Mouse (Mus musculus) liver, embryonic 15.5 days (tissue): ENCODE data around the gene Pla2g6. TPM values are rescaled to one million over a fixed set of nuclear protein-coding genes. Genes with fewer than 3 reads are reported as not detected.
A peak's percentile ranks its signal among the peaks of the same experiment; 100 is the strongest.

ENCODE experiments used
- ATAC-seq: fragments of 200-750 bp; cut with Nextera tagmentation; 2 replicates; pipeline ENCODE4 v1.8.0; 2017; ENCODE audit warnings: moderate number of reproducible peaks, mild to moderate bottlenecking, moderate library complexity; ENCODE audit not compliant: insufficient read depth
- H3K27ac ChIP-seq: fragments of 300-500 bp; sonication (generic); replicated peaks from 2 replicates; pipeline ENCODE4 v1.5.1; 2015; ENCODE audit warnings: mild to moderate bottlenecking, inconsistent platforms
- H3K27me3 ChIP-seq: fragments of 300-500 bp; sonication (generic); 2 replicates; pipeline ENCODE4 v1.6.1; 2015; ENCODE audit warnings: mild to moderate bottlenecking, inconsistent platforms
- H3K36me3 ChIP-seq: fragments of 300-500 bp; sonication (generic); replicated peaks from 2 replicates; pipeline ENCODE4 v1.6.1; 2015; ENCODE audit warnings: moderate library complexity, mild to moderate bottlenecking, inconsistent platforms
- H3K4me1 ChIP-seq: fragments of 300-500 bp; sonication (generic); replicated peaks from 2 replicates; pipeline ENCODE4 v1.6.1; 2015; ENCODE audit warnings: inconsistent platforms
- H3K4me2 ChIP-seq: fragments of 300-500 bp; sonication (generic); 2 replicates; pipeline ENCODE4 v1.6.1; 2015; ENCODE audit warnings: moderate library complexity, mild to moderate bottlenecking, inconsistent platforms
- H3K4me3 ChIP-seq: fragments of 300-500 bp; sonication (generic); replicated peaks from 2 replicates; pipeline ENCODE4 v1.5.1; 2015; ENCODE audit warnings: mild to moderate bottlenecking, inconsistent platforms
- H3K9ac ChIP-seq: fragments of 300-500 bp; sonication (generic); 2 replicates; pipeline ENCODE4 v1.6.1; 2015; ENCODE audit warnings: moderate library complexity, mild to moderate bottlenecking, inconsistent platforms
- H3K9me3 ChIP-seq: fragments of 300-500 bp; sonication (generic); replicated peaks from 2 replicates; pipeline ENCODE4 v1.6.1; 2016; ENCODE audit warnings: inconsistent platforms
- WGBS: fragments of 180-500 bp; shearing (Covaris S2); methylation state at CpG from one replicate; pipeline ENCODE4 v1.1.7; 2015; ENCODE audit warnings: mixed read lengths; ENCODE audit not compliant: insufficient replicate concordance; 5-methylcytosine and 5-hydroxymethylcytosine counted together
- polyA plus RNA-seq: library from polyadenylated mRNA; unstranded; fragments of >200 nt; fragmentation: Nextera tagmentation; extraction: Ambion mirVana; gene quantifications from 2 replicates; pipeline ENCODE4 v1.2.1, GENCODE M21; 2015

Pla2g6 gene
- polyA plus RNA-seq, 1 experiment from 2014 or later: 14.8 TPM

GRCm38 (mm10) chr15:79321733-79322190 is 6.4 kb downstream of the Pla2g6 start:
- peaks cover 60% of the 10 kb centered on the region for H3K4me1 ChIP-seq
- H3K27ac ChIP-seq: peak overlapping the region; percentile 76
- peaks cover 11% of the 10 kb centered on the region; the same call in 1 of the 2 replicates for H3K36me3 ChIP-seq
- ATAC-seq: peak; percentile 67
- no peaks in the 10 kb centered on the region for H3K27me3 ChIP-seq
- no peak overlapping the region for H3K4me3 ChIP-seq
- 14% methylated on average over 5 of the region's 5 CpGs for WGBS
- no peak overlapping the region for H3K9ac ChIP-seq
- no peaks in the 10 kb centered on the region for H3K9me3 ChIP-seq
- H3K4me2 ChIP-seq: peak overlapping the region; percentile 30

- no peak for ATAC-seq
- Histone ChIP-seq H3K4me3 (no peak overlapping the region), H3K36me3 (peaks cover 34% of the 10 kb centered on the region), H3K27ac (no peak overlapping the region), H3K9me3 (no peaks in the 10 kb centered on the region), H3K9ac (no peak overlapping the region), H3K4me1 (0 out of 2 replicates have a peak, but pooled peaks cover 3% of the 10 kb centered on the region), H3K4me2 (no peak overlapping the region), H3K27me3 (no peaks in the 10 kb centered on the region)
- WGBS: 73% methylated on average over 8 of the region's 8 CpGs
Observed at GRCm38 (mm10) chr15:79313848-79314369, 14.3 kb downstream of the Pla2g6 start.

- Histone ChIP-seq H3K27ac (no peak overlapping the region), H3K27me3 (no peaks in the 10 kb centered on the region), H3K4me2 (no peak overlapping the region), H3K36me3 (peaks cover 45% of the 10 kb centered on the region), H3K4me1 (no peaks in the 10 kb centered on the region), H3K9ac (no peak overlapping the region), H3K4me3 (no peak overlapping the region), H3K9me3 (no peaks in the 10 kb centered on the region)
- no peak for ATAC-seq
- 64% methylated on average over 4 of the region's 4 CpGs for WGBS
Observed at GRCm38 (mm10) chr15:79307861-79308260, 20.3 kb downstream of the Pla2g6 start.

GRCm38 (mm10) chr15:79306043-79306637 is 22.1 kb downstream of the Pla2g6 start:
- H3K4me1 ChIP-seq: no peaks in the 10 kb centered on the region
- H3K27ac ChIP-seq: no peak overlapping the region
- no peak overlapping the region for H3K4me2 ChIP-seq
- 76% methylated on average over 23 of the region's 23 CpGs for WGBS
- H3K27me3 ChIP-seq: no peaks in the 10 kb centered on the region
- no peak for ATAC-seq
- peaks cover 31% of the 10 kb centered on the region for H3K36me3 ChIP-seq
- no peaks in the 10 kb centered on the region for H3K9me3 ChIP-seq
- H3K9ac ChIP-seq: no peak overlapping the region
- H3K4me3 ChIP-seq: no peak overlapping the region

GRCm38 (mm10) chr15:79304832-79305231 is 23.4 kb downstream of the Pla2g6 start:
- H3K36me3 ChIP-seq: peaks cover 24% of the 10 kb centered on the region
- H3K4me1 ChIP-seq: no peaks in the 10 kb centered on the region; the same call in 1 of the 2 replicates
- no peaks in the 10 kb centered on the region for H3K9me3 ChIP-seq
- H3K4me2 ChIP-seq: no peak overlapping the region
- WGBS: 61% methylated on average over 4 of the region's 5 CpGs
- H3K9ac ChIP-seq: no peak overlapping the region
- no peak for ATAC-seq
- no peak overlapping the region for H3K4me3 ChIP-seq
- no peak overlapping the region for H3K27ac ChIP-seq
- no peaks in the 10 kb centered on the region for H3K27me3 ChIP-seq

GRCm38 (mm10) chr15:79303725-79304124 is 24.5 kb downstream of the Pla2g6 start:
- H3K36me3 ChIP-seq: peaks cover 24% of the 10 kb centered on the region
- H3K4me1 ChIP-seq: no peaks in the 10 kb centered on the region; the same call in 1 of the 2 replicates
- WGBS: 69% methylated on average over 8 of the region's 8 CpGs

GRCm38 (mm10) chr15:79299563-79300155 is 28.5 kb downstream of the Pla2g6 start:
- H3K36me3 ChIP-seq: 0 out of 2 replicates have a peak, but pooled peaks cover 10% of the 10 kb centered on the region
- no peaks in the 10 kb centered on the region; the same call in 1 of the 2 replicates for H3K4me1 ChIP-seq
- no peaks in the 10 kb centered on the region for H3K9me3 ChIP-seq
- no peak overlapping the region for H3K4me3 ChIP-seq
- no peak for ATAC-seq
- no peaks in the 10 kb centered on the region for H3K27me3 ChIP-seq
- no peak overlapping the region for H3K4me2 ChIP-seq
- no peak overlapping the region for H3K27ac ChIP-seq
- no peak overlapping the region for H3K9ac ChIP-seq
- 81% methylated on average over 2 of the region's 2 CpGs for WGBS

More at GRCm38 (mm10) chr15:79303725-79304124, 24.5 kb downstream of the Pla2g6 start:
- H3K9ac ChIP-seq: no peak overlapping the region
- H3K4me2 ChIP-seq: no peak overlapping the region
- no peaks in the 10 kb centered on the region for H3K9me3 ChIP-seq
- H3K27me3 ChIP-seq: no peaks in the 10 kb centered on the region
- ATAC-seq: no peak
- H3K27ac ChIP-seq: no peak overlapping the region
- H3K4me3 ChIP-seq: no peak overlapping the region

GRCm38 (mm10) chr15:79298553-79298952 is 29.6 kb downstream of the Pla2g6 start:
- Histone ChIP-seq H3K36me3 (peaks cover 10% of the 10 kb centered on the region; the same call in 1 of the 2 replicates), H3K27me3 (no peaks in the 10 kb centered on the region), H3K4me3 (no peak overlapping the region), H3K9ac (no peak overlapping the region), H3K9me3 (no peaks in the 10 kb centered on the region), H3K4me2 (no peak overlapping the region), H3K27ac (no peak overlapping the region), H3K4me1 (no peaks in the 10 kb centered on the region; the same call in 1 of the 2 replicates)
- no peak for ATAC-seq
- 79% methylated on average over 6 of the region's 6 CpGs for whole genome bisulfite sequencing

- no peaks in the 10 kb centered on the region for H3K4me1 ChIP-seq
- H3K4me2 ChIP-seq: no peak overlapping the region
- no peak overlapping the region for H3K9ac ChIP-seq
- no peak overlapping the region for H3K4me3 ChIP-seq
- H3K27ac ChIP-seq: no peak overlapping the region
- no peaks in the 10 kb centered on the region for H3K9me3 ChIP-seq
- H3K36me3 ChIP-seq: peaks cover 21% of the 10 kb centered on the region; the same call in 1 of the 2 replicates
- ATAC-seq: no peak
- 71% methylated on average over 9 of the region's 9 CpGs for WGBS
- H3K27me3 ChIP-seq: no peaks in the 10 kb centered on the region
Observed at GRCm38 (mm10) chr15:79292779-79293178, 35.4 kb downstream of the Pla2g6 start.

- Histone ChIP-seq H3K4me1 (peaks cover 4% of the 10 kb centered on the region; the same call in 1 of the 2 replicates), H3K4me2 (no peak overlapping the region), H3K4me3 (no peak overlapping the region), H3K27ac (no peak overlapping the region), H3K27me3 (no peaks in the 10 kb centered on the region), H3K9me3 (no peaks in the 10 kb centered on the region), H3K9ac (no peak overlapping the region), H3K36me3 (peaks cover 12% of the 10 kb centered on the region; the same call in 1 of the 2 replicates)
- no peak for ATAC-seq
- WGBS: 73% methylated on average over 3 of the region's 3 CpGs
Observed at GRCm38 (mm10) chr15:79290340-79290739, 37.9 kb downstream of the Pla2g6 start.

- no peaks in the 10 kb centered on the region for H3K9me3 ChIP-seq
- H3K27me3 ChIP-seq: no peaks in the 10 kb centered on the region
- peaks cover 12% of the 10 kb centered on the region; the same call in 1 of the 2 replicates for H3K36me3 ChIP-seq
- ATAC-seq: no peak
- WGBS: 84% methylated on average over 12 of the region's 12 CpGs
- no peak overlapping the region for H3K9ac ChIP-seq
- H3K4me3 ChIP-seq: no peak overlapping the region
- H3K4me2 ChIP-seq: no peak overlapping the region
- no peak overlapping the region for H3K27ac ChIP-seq
- H3K4me1 ChIP-seq: peaks cover 4% of the 10 kb centered on the region; the same call in 1 of the 2 replicates
Observed at GRCm38 (mm10) chr15:79289441-79289840, 38.7 kb downstream of the Pla2g6 start.
